Mouse (Mus musculus) frontal cortex, postnatal 36 days (tissue): Measurements from ENCODE around the gene Ankdd1b.

Experiments
- DNase-seq, 2 experiments: peaks; one replicate each; pipeline ENCODE4 v3.0.0; 2022; ENCODE audit warnings: low spot score in 2 of 2

Ankdd1b gene

DNA sequence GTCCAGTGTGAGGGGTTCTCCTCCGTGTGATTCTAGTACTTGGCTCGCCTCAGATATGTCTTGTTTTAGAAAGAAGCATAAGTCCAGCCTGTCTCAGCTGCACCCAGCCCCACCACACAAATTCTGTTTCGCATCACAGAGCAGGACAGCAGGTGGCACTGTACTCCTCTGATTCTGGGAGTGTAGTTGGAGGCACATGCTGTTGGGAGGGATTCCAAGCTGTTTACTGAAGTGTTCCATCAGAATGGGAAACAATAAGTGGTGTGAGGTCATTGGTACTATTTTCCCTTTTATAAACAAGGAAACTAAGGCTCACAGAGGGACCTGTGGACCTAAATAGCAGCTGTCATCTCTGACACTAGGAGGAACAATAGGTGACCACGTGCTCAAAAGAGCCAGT lies 64.0 kb downstream of the Ankdd1b start:
- peak in 1 of 2 experiments; percentile 23 for DNase-seq

DNA sequence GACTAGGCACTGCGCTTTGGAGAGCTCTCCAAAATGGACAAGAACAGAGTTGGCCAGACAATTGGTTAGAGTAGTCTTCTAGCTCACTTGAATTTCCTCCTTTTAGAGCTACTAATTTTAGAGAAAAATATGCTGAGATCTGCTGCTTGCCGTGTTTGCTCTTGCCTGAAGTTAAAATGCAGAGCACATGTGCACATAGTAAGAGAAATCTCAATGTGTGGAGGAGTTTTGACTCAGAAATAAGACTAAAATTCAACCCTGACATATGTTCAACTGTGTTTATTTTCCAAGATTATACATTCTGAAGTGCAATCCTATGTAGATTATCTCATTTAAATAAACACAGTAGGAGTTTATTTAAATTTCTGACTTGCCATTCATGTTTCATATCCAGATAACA lies 65.5 kb downstream of the Ankdd1b start:
- DNase-seq = peak in 1 of 2 experiments; percentile 41

DNA sequence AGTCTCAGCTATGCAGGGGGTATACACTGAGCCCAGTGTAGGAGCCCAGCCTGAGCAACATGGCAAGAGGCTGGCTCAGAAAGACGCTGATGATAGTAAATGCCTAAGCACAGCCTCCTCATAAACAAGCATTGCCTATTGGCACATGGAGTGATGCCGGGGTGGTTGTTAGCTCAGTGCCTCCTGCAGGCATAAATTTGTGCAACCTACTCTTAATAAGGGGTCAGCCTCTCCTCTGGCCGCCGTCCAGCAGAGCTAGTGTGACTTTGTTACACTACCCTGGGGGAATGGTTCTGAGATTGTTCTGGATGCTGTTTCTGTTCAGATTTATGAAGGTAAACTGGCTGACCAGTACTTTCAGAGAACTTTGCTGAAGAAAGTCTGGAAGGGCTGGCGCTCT lies 69.7 kb downstream of the Ankdd1b start:
- no peak for DNase-seq

DNA sequence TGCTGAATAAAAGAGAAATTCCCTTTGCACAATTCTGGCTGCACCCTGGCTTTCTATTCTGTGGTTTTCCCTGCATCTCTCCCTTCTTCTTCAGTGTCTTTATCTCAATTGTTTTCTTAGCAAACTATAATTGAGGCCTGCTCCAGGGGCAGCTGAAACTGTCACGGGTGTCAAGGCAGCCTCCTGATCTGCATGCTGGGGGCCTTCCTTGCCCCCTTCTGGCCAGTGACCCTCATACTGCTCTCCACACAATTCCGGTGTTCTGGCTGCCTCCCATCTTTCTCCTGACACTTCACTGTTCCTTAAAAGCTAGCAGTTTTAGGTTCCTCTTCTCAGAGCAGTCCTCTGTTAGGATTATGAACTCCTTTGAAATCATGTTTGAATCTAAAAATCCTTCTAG lies 81.7 kb downstream of the Ankdd1b start:
- DNase-seq = no peak

DNA sequence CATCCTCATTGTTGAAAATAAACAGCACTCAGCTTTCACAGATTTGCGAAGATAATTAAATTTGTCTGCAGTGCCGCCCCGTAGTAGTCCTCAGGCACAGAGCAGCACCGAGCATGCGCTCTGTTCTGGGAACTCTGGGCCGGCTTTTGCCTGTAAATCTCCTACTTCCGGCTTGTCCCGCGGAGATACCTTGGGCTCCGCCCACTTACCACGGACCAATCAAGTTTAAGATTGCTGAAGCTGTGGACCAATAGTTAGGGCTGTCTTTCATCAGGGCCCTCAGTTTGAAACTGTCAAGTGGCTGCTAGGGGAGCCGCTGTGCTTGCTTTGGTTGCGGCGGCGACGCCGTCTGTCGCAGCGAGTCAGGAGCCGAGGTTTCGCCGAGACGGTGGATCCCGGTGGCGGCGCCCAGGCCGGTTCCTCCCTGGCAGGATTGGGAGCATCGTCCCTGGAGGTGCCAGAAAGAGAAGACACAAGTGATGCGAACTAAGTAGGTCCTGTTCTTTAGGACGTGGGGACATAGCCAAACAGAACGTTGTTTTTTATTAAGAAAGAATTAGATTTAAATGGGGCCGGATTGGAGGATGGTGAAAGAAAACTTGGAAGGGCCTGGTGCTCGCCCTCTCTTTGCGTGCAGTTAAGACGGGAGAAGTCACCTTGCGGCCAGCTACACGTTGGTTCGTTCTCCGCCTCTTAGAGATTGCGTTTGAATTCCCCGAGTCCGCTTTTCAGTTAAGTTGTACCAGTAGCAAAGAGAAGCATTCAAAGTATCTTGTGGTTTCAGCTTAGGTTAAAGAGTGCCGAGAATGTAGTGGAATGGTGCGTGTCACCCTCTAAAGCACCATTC lies 82.7 kb downstream of the Ankdd1b start, which contains the start of gene Poc5:
Gene Poc5, plus strand, starts transcription at position 253 of the 847 bp plus-strand sequence.
- DNase-seq = peak; percentile 99 to 100

DNA sequence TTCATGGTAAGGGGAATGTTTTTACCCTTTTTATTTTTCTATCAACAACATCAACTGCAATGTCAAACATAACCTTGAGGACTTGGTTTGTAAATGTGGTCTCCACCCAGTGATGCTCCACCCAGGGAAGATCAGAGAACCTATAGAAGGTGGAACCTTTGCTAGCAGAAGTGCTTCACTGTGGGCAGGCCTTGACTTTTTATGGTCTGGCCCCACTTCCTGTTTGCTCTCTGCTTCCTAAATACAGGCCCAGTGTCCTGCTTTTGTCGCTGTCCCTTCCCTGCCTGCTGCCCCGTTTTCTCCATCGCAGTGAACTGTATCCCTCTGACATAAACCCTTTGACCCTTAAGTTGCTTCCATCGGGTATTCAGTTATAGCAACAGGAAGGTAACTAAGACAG lies 93.1 kb downstream of the Ankdd1b start:
- no peak for DNase-seq

DNA sequence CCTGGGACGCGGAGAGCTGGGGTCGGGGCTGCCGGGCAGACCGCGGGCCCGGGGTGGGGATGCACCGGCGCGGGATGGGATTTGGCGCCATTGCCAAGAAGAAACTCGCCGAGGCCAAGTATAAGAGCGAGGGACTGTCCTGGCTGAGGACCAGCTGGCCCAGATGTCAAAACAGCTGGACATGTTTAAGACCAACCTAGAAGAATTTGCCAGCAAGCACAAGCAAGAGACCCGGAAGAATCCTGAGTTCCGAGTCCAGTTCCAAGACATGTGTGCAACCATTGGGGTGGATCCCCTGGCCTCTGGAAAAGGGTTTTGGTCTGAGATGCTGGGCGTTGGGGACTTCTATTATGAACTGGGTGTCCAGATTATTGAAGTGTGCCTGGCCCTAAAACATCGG lies 94.1 kb downstream of the Ankdd1b start:
- DNase-seq = no peak

DNA sequence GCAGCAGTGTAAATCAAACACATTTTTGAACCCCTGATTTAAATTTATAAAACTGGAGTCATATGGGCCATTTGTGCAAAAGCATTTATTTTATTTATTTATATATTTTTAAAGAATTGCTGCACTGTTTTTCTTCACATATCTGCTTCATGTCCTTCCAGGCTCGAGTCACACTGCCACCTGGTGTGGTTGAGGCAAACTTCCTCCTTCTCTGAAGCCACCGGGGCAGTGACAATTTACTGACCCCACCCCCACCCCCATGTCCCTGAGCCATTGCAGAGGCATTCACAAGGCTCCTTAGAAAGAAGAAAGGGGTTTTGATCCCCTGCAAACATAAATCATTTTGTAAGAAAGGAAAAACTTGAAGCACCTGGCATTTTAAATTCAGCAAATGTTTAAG lies 95.5 kb downstream of the Ankdd1b start:
- no peak for DNase-seq
